Mouse (Mus musculus): ENCODE measurements around the gene Rufy4. TPM values are rescaled to one million over a fixed set of nuclear protein-coding genes. Genes with fewer than 3 reads are reported as not detected.

Gene Rufy4
- polyA plus RNA-seq, 1 experiment from 2014 or later, result 0.26 TPM

DNA sequence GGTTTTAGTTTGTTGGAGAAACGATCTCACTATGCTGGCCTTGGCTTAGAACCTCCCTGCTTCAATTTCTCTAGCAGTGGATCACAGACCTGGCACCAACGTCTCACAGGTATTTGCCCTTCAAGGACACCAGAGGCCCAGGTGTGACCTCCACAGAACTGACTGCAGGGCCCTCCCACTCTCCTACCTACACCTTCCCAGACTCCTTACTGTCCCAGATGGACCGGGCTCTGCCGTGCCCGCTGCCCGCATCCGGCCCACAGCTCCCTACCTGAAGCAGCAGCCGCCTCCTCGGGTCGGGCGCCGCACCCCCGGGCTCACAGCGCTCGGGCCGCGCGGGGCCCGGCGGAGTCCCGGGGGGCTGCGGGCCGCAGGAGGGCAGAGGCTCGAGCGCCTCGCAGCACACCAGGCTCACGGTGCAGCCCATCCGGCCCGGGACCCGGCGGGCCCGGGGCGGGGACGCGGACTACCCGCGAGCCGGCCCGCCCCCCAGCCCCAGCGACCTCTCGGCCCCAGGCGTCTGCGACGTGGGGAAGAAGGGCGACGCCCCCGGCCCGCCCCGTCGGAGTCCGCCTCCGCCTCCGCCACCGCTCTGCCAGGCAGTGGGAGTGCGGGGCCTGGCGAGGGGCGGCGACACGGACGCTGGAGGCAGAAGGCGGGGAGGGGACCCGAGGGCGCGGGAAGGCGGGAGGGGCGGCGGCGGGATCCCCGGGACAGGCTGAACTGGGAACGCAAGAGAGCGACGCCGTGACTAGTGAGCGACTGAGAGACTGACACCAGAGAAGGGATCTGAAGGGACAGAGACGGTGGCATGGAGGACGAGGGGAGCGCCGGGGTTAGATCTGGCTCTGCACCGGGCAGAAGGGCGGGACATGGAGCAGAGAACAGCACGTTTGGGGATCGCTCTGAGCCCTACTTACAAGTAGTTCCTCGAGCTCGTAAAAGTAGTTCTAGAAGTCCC lies 1.0 kb upstream of the Rufy4 start, which contains the start of gene Tns1:
Gene Tns1, minus strand, starts transcription at position 429 of the 961 bp plus-strand sequence.
- ATAC-seq (ENCODE audit: insufficient number of reproducible peaks, insufficient read depth, low FRiP score, low TSS enrichment), result peak; percentile 59; the same call in 1 of the 2 replicates
- H3K4me3 ChIP-seq, result peak within 1 kb of the TSS; percentile 58
- 1% methylated on average over 76 of the region's 84 CpGs for WGBS
- peak within 1 kb of the TSS; percentile 97 for H3K4me2 ChIP-seq (replicated peaks)
- peaks cover 7% of the 10 kb centered on the region; the same call in 1 of the 2 replicates for H3K4me1 ChIP-seq
- no peaks in the 10 kb centered on the region for H3K9me3 ChIP-seq
- peaks cover 33% of the 10 kb centered on the region for H3K27me3 ChIP-seq
- H3K27ac ChIP-seq, result no peak within 1 kb of the TSS
- H3K36me3 ChIP-seq, result no peaks in the 10 kb centered on the region
- peak within 1 kb of the TSS; percentile 75 for H3K9ac ChIP-seq

DNA sequence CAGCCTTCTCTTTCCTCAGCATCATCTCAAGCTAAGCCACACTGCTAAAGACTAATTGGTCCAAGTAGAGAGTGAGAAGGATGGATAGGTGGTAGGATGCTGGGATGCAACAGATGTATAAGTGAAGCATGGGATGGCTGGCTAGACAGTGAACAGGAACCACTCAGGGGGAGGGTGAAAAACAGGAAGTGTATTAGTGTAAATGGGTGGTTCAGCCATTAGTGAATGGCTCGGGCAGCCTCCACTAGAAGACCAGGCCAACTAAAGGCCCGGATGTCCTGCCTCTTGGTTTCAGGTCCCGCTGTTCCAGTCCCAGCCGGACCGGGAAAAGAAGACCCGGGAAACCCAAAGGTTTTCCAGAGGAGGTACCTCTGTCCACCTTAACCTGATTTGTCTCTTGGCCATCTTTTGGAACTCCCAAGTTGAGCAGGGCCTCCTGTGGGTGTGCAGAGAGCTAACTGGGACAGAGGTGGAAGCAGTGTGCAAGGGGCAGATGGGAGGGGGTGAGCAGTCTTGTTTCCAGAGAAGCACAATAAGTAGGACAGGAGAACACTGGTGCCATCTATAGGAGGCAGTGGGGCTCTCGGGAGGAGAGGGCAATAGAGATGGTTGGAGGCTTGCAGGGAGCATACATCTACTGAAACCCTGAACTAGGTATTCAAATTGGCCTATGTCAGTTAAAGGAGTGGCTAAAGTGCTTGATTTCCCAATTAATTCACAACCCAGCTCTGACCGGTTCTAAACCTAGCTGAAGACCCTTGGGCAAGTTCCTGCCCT lies 5.7 kb downstream of the Rufy4 start:
- Histone ChIP-seq H3K4me2 (replicated peaks) (no peak overlapping the region), H3K4me1 (no peaks in the 10 kb centered on the region), H3K9ac (no peak overlapping the region), H3K36me3 (no peaks in the 10 kb centered on the region), H3K9me3 (no peaks in the 10 kb centered on the region), H3K4me3 (no peak overlapping the region), H3K27me3 (no peaks in the 10 kb centered on the region; the same call in 1 of the 2 replicates), H3K27ac (no peak overlapping the region)
- WGBS, result 84% methylated on average over 8 of the region's 8 CpGs
- no peak for ATAC-seq (ENCODE audit: insufficient number of reproducible peaks, insufficient read depth, low FRiP score, low TSS enrichment)

DNA sequence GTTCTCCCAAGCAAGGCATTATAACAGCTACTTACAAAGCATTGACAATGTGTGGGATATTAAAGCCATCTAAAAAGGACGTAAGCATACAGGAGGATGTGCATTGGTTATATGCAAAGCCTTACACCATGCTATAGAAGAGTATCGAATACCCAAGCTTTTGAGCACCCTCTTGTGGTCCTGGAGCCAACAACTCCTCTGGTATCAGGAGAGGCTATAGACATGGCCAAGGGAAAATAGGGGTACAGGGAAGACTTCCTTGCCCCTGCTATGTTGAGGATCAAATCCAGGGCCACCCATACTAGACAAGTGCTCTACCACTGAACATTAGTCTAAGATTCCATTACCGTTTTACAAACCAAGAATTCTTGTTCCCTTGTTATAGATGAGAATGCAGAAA lies 6.7 kb downstream of the Rufy4 start:
- no peak for ATAC-seq (ENCODE audit: insufficient number of reproducible peaks, insufficient read depth, low FRiP score, low TSS enrichment)
- no peaks in the 10 kb centered on the region for H3K27me3 ChIP-seq
- no peaks in the 10 kb centered on the region for H3K4me1 ChIP-seq
- H3K9me3 ChIP-seq, result no peaks in the 10 kb centered on the region
- H3K4me3 ChIP-seq, result no peak overlapping the region
- 69% methylated on average over 3 of the region's 3 CpGs for WGBS
- H3K4me2 ChIP-seq (replicated peaks), result no peak overlapping the region
- no peak overlapping the region for H3K27ac ChIP-seq
- H3K36me3 ChIP-seq, result no peaks in the 10 kb centered on the region
- no peak overlapping the region for H3K9ac ChIP-seq

DNA sequence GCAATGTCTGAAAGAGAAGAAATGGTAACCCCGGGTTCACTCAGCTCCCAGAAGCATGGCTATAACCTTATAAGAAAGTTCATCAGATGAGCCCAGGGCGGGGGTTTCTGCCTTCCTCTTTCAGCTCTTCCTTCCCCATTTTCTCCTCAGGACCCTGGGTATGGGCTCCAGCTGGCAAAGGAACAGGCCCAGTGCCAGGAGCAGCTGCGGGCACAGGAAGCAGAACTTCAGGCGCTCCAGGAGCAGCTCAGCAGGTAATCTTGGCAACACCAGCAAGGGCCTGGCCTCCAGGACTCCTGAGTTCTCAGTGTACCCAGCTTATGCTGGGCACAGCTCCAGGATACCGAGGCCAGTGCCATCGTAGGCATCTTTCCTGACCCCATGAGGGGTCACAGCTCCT lies 8.6 kb downstream of the Rufy4 start:
- no peaks in the 10 kb centered on the region for H3K27me3 ChIP-seq
- H3K27ac ChIP-seq, result no peak overlapping the region
- H3K4me3 ChIP-seq, result no peak overlapping the region
- no peaks in the 10 kb centered on the region for H3K9me3 ChIP-seq
- ATAC-seq (ENCODE audit: insufficient number of reproducible peaks, insufficient read depth, low FRiP score, low TSS enrichment), result no peak
- WGBS, result 73% methylated on average over 6 of the region's 6 CpGs
- H3K4me1 ChIP-seq, result no peaks in the 10 kb centered on the region
- H3K36me3 ChIP-seq, result no peaks in the 10 kb centered on the region
- H3K4me2 ChIP-seq (replicated peaks), result no peak overlapping the region
- H3K9ac ChIP-seq, result no peak overlapping the region

DNA sequence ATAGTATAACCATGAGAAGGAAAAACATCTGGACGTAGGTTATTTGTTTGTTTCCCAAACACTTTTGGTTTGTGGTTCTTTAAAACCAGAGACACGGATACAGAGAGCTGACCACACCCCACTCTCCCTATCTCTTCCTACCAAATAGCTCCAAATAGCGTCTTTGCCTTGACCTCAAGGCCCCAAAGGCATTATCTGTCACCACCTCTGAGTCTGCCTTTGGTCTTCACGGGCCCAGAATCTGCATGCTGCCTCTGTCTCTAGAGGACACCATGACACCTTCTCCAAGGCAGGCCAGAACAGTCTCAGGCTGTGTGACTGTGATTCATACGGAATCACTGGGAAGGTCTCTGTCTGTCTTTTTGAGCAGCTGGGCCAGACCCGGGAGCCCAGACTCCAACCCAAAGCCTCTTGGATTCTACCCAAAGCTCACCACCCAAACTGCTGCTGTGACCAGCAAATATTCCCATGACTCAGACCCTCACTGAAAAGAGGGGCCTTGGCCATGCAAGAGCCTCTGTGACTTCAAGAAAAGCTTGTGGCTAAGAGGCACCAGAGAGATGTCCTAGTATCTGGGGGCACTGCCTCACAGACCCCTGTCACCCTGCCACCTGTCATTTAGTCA lies 10.1 kb downstream of the Rufy4 start:
- no peaks in the 10 kb centered on the region for H3K27me3 ChIP-seq
- no peaks in the 10 kb centered on the region for H3K36me3 ChIP-seq
- WGBS, result 72% methylated on average over 6 of the region's 6 CpGs
- H3K4me1 ChIP-seq, result no peaks in the 10 kb centered on the region
- no peak for ATAC-seq (ENCODE audit: insufficient number of reproducible peaks, insufficient read depth, low FRiP score, low TSS enrichment)
- no peak overlapping the region for H3K4me2 ChIP-seq (replicated peaks)
- no peaks in the 10 kb centered on the region for H3K9me3 ChIP-seq
- H3K27ac ChIP-seq, result no peak overlapping the region
- H3K4me3 ChIP-seq, result no peak overlapping the region
- H3K9ac ChIP-seq, result no peak overlapping the region

DNA sequence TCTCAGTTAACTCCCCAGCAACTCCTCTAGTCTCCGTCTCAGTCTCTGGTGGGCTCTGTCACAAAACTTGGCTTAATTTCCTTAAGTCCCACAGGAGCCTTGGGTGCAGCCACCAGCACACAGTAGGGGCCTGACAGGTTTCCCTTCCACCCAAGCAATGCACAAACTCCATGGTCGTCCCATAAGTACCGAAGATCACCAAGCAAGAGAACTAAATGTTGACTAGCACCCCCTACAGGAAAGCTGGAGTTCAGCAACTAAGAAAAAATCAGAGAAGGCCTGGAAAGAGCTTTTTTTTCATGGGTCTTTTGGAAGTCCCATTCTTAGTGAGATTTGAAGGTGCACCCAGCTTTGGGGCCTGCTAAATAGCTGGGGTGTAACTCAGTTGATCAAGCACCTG lies 14.1 kb downstream of the Rufy4 start:
- Histone ChIP-seq H3K27me3 (no peaks in the 10 kb centered on the region), H3K9ac (no peak overlapping the region), H3K9me3 (no peaks in the 10 kb centered on the region), H3K4me2 (replicated peaks) (no peak overlapping the region), H3K36me3 (no peaks in the 10 kb centered on the region), H3K4me1 (no peaks in the 10 kb centered on the region), H3K4me3 (no peak overlapping the region), H3K27ac (no peak overlapping the region)
- WGBS, result 50% methylated on average over 3 of the region's 3 CpGs
- ATAC-seq (ENCODE audit: insufficient number of reproducible peaks, insufficient read depth, low FRiP score, low TSS enrichment), result no peak

DNA sequence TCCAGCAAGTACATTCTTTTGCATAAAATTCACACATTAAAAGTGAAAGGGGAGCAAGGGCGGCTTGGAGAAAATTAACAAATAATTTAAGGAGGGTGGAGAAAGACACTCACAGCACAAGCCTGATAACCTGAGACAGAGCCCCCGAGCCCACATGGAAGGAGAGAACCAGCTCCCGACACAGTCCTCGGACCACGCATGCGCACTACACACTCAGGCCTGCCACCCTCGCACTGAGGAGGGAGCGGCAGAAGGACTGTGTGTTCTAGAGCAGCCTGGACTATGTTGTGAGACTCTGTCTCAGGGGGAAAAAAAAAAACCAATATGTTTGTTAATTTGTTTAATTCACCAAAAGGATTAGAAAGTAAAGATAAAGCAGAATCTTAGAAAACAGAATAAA lies 16.4 kb downstream of the Rufy4 start:
- no peaks in the 10 kb centered on the region for H3K4me1 ChIP-seq
- 77% methylated on average over 8 of the region's 8 CpGs for WGBS
- H3K9ac ChIP-seq, result no peak overlapping the region
- H3K36me3 ChIP-seq, result no peaks in the 10 kb centered on the region
- H3K27me3 ChIP-seq, result no peaks in the 10 kb centered on the region
- no peak overlapping the region for H3K27ac ChIP-seq
- no peak for ATAC-seq (ENCODE audit: insufficient number of reproducible peaks, insufficient read depth, low FRiP score, low TSS enrichment)
- no peak overlapping the region for H3K4me3 ChIP-seq
- H3K9me3 ChIP-seq, result no peaks in the 10 kb centered on the region
- H3K4me2 ChIP-seq (replicated peaks), result no peak overlapping the region

DNA sequence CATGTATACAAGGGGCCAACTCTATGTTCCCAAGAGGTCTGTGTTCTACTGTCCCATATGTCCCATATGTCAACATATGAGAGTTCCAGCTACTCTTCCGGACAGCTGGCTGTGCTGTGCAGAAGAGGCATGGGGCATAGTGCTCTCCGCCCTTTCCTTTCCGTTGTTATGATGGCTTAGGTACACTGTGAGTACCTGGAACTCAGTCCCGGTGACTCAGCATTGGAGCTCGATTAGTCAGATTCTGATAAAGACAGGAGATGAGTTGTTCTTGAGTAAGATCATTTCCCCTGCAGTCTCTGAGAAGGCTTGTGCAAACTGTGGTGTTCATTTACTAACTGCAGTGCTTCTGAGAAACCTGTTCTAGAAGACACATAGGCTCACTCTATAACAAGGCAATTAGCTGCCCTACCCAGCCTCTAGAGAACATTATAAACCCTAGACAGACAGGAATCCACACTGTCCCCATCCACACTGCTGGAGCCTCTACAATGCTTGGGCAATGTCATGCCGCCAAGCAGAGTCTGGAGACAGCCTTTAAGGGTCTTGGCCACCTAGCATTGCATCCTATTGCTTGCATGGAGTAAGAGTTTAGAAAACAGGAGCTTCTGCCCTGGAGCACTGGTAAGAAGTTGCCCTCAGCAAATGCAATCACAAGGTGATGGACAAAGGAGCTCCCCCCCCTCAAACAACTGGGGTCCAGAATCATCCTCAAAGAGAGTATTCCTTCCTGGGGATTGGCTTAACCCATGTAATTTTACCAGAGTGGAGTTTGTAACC lies 24.0 kb downstream of the Rufy4 start:
- H3K9ac ChIP-seq, result no peak overlapping the region
- no peaks in the 10 kb centered on the region for H3K36me3 ChIP-seq
- no peak for ATAC-seq (ENCODE audit: insufficient number of reproducible peaks, insufficient read depth, low FRiP score, low TSS enrichment)
- no peaks in the 10 kb centered on the region for H3K9me3 ChIP-seq
- no peaks in the 10 kb centered on the region for H3K27me3 ChIP-seq
- peaks cover 4% of the 10 kb centered on the region; the same call in 1 of the 2 replicates for H3K4me1 ChIP-seq
- H3K4me3 ChIP-seq, result no peak overlapping the region
- WGBS, result 91% methylated on average over 6 of the region's 6 CpGs
- H3K27ac ChIP-seq, result no peak overlapping the region
- H3K4me2 ChIP-seq (replicated peaks), result no peak overlapping the region

DNA sequence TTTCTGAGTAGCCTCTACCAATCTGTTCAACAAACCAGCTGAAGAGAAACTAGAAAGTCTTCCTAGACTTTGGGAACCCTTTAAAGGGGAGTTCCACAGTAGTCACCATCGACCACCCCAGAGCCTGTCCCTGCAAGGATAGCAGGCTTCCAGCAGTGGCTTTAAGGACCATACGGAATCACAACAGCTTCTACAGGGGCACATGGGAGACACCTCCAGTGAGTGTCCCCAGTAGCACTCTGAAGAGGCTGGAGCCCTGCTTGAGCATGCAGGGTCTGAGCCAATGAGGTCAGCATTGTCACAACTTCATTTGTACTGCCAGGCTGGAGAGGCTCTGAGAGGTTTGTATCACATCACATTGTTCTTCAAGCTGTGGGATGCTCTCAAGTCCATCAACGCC lies 24.8 kb downstream of the Rufy4 start:
- no peak for ATAC-seq (ENCODE audit: insufficient number of reproducible peaks, insufficient read depth, low FRiP score, low TSS enrichment)

DNA sequence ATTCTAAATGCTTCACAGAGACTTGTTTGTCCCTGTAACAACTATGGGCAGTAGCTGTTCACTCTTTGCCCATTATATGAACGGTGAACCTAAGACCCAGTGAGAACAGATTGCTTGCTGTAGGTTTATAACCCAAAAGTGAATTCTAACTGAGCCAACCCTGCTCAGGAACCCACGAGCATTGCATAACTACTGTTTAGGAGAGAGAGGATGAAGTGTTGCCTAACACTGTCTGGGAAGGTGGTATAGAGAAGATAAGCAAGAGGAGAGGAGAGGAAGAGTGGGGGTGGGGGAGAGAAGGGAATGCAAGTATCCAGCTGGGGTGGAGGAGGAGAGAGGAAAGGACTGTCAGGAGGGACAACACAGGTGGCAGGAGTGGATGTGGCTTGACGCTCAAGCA lies 25.8 kb downstream of the Rufy4 start:
- peaks cover 4% of the 10 kb centered on the region; the same call in 1 of the 2 replicates for H3K4me1 ChIP-seq
- H3K4me2 ChIP-seq (replicated peaks), result no peak overlapping the region
- H3K9me3 ChIP-seq, result no peaks in the 10 kb centered on the region
- H3K27me3 ChIP-seq, result no peaks in the 10 kb centered on the region
- WGBS, result 71% methylated on average over 3 of the region's 3 CpGs
- H3K4me3 ChIP-seq, result no peak overlapping the region
- H3K27ac ChIP-seq, result no peak overlapping the region
- no peaks in the 10 kb centered on the region for H3K36me3 ChIP-seq
- H3K9ac ChIP-seq, result no peak overlapping the region
- no peak for ATAC-seq (ENCODE audit: insufficient number of reproducible peaks, insufficient read depth, low FRiP score, low TSS enrichment)

More for the DNA sequence above, 24.8 kb downstream of the Rufy4 start:
- Histone ChIP-seq H3K9me3 (no peaks in the 10 kb centered on the region), H3K4me3 (no peak overlapping the region), H3K4me2 (replicated peaks) (no peak overlapping the region), H3K36me3 (no peaks in the 10 kb centered on the region), H3K27me3 (no peaks in the 10 kb centered on the region), H3K4me1 (peaks cover 4% of the 10 kb centered on the region; the same call in 1 of the 2 replicates), H3K9ac (no peak overlapping the region), H3K27ac (no peak overlapping the region)
- 77% methylated on average over 3 of the region's 3 CpGs for WGBS
